Mouse (Mus musculus) monocyte, adult 2 months (primary cell): ENCODE data around the gene Gng3.
"Not testable (repeated sequence)": the region's sequence is repeated elsewhere in the genome, so short reads cannot be mapped to it uniquely, and the experiment has no call there.

Experiments used
- DNase-seq, 2 experiments: peaks; one replicate each; pipeline ENCODE4 v3.0.0; 2022; ENCODE audit warnings: low spot score in 2 of 2, low read depth in 1 of 2

Gene Gng3

DNA sequence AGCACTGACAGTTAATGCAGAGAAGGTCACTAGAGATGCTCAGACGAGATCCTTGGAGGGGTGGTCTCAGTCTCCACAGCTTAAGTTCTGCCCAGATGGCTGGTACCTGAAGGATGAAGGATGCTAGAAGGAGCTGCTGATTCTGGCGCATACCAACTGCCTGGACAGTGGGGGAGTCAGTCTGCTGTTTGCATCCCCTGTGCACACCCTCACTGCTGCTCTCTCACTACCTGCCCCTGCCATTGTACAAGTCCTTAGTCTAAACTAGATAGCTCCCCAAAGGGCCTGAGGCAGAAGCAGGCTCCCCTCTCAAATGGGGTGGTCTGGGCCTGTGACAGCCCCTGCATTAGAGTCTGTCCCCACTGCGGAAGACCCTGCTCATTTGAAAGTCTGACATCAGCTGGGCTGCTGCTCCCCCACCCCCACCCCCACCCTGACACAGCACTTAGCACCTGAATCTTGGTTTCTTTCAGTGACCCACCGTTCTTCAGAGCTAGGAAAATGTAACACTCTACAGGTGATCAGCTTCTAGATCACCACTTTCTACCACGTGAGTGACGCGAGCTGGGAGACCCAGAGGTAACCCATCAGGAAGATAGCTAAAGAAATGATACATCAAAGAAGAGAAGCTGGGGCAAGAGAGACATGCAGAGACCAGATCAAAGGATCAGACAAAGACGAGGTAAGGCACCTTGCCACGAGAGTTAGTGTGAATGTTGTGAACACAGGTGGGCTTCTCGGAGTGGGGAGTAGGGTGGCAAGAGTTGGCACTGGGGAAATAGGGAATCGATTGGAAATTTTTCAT, at the start of gene Gng3:
TSS of gene Gng3 (minus strand) at position 92 of the 805 bp plus-strand sequence.
- DNase-seq: no peak

DNA sequence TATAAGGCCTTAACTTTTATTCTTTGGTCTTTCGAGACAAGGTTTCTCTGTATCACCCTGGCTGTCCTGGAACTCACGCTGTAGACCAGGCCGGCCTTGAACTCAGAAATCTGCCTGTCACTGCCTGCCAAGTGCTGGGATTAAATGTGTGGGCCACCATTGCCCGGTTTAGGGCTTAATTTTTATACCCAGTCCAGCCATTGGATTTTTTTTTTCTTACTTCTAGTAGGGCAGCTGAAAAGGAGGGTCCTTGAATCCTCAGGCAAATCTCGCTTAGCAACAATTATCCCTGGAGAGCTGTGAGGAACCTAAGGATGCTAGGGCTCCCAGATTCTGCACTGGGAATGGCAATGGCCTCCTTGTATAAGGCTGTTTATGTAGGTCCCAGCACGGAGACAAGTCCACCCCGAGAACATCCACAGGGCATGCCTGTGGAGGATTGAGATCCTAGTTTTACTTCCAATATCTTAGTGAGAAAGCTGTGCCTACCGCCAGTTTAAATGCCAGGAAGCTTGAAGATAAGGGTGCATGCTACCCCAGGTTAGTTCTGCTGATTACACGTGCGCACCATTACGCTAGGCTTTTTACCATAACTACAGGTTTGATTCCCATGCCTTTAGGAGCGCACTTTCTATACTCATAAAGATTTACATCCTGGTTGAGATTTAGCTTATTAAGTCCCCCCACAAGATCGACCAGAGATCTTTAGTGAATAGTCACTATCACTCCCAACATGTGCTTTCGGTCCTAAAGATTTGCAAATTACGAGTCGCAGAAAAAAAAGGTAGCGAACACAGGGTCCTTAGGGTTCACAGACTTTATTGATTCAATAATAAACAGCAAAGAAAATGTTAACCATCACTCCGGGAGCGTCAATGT, 48.8 kb upstream of the Gng3 start:
- DNase-seq: no peak

DNA sequence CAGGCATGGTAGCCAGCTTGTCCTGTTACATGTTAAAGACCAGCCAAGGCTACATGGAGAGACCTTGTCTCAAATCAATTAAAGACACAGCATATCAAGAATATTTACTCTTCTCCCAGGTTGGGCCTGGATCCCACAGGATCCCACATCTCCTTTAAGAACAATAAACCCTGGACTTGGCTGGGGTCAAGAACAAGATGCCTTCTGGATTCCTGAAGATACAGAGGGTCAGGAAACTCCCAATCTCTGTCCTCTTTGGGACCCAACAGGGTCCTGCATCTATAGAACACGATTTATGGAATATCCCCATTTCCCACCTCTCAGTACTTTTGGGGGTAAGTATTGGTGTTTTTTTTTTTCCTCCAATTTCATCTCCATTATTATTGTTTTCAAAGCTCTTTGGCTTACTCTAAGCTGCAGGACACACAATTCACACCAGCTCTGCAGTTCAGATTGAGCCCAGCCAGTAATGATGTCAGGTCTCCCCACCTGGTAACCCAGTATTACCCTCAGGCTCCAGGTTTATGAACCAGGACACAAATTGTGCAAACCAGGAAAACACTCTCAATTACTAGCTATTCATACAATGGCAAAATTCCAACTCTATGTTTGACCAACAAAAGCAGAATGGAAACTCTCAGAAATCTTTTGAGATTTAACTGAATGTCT, 48.1 kb upstream of the Gng3 start:
- no peak for DNase-seq

DNA sequence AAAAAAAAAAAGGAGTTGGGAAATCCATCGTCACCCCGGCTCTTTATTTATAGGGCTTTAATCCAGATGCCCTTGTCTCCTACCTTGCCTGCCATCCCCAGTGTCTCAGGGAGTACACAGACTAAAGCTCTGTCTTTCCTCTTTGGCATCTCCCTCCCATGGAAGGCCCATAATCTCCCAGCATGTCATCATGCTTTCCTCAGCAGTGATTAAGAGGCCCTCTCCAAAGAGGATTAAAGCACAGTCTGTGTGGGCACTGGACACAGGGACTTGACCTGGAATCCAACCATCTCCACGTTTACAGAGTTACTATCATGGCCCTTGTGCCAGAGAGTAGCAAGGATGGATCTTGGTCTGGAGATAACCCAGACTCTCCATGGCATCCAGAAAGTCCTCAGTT, 44.6 kb upstream of the Gng3 start, which contains the start of the genes Lbhd1 and Gm49403:
TSS of gene Lbhd1 (plus strand) at position 117 of the 400 bp plus-strand sequence.
TSS of gene Gm49403 (plus strand) at position 315 of the 400 bp plus-strand sequence.
- no peak for DNase-seq

DNA sequence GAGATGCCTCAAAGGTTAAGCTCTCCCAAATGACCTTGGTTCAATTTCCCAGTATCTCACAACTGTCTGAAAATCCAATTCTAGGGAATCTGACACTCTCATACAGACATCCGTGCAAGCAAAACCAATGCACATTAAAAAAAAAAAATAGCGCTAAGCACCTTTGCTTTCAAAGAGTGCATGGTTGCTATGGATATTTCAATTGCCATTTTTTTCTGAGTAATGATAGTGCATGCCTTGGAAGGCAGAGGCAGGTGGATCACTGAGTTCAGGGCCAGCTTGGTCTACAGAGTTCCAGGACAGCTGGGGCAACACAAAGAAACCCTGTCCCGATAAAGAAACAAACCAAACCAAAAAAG, 42.0 kb upstream of the Gng3 start:
- DNase-seq: no peak

DNA sequence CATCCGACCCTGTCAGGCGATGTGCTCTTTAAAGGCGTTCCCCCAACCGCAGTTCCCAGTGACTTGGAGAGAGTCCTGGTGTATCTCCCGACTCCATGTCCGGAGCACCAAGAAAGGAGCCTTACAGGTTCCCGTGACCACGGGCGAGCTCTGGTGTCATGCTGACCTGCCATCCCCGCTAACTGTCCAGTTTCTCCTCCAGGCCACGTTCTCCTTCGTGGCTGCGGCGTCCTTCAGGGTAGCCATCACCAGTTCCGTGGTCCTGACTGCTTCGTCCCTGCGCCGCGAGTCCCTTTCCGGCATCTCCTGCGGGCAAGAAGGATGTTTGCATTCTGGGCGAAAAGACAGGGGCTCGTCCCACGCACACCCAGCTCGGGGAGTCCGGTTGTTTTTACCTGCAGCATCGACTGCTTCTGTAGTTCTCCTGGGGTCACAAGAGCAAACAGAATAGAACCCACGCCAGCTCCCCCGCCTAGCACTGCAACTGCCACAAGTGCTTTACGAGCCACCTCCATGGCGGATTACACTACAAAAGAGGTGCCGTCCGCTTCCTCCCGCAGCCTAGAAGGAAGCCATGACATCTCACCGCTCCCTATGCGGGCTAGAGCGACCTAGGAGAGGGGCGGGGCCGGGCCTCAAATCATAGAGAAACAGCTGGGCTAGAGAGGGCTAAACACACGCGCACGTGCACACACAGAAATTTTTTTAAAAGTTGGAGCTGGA, 41.5 kb upstream of the Gng3 start, which contains the start of gene Uqcc3:
TSS of gene Uqcc3 (minus strand) at position 613 of the 723 bp plus-strand sequence.
- DNase-seq: peak; percentile 72 to 85

DNA sequence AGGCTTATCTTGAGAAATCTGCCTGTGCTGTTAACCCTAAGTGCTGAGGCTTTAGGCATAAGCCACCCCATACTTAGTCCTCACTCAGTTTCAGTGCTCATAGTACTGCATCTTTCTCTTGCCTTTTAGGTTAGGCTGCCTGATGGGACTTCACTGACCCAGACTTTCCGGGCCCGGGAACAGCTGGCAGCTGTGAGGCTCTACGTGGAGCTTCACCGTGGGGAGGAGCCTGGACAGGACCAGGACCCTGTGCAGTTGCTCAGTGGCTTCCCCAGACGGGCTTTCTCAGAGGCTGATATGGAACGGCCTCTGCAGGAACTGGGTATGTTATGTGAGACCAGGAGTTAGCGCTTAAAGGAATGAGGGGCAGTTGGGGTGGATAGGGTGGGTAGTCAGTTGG, 36.0 kb upstream of the Gng3 start:
- no peak for DNase-seq

DNA sequence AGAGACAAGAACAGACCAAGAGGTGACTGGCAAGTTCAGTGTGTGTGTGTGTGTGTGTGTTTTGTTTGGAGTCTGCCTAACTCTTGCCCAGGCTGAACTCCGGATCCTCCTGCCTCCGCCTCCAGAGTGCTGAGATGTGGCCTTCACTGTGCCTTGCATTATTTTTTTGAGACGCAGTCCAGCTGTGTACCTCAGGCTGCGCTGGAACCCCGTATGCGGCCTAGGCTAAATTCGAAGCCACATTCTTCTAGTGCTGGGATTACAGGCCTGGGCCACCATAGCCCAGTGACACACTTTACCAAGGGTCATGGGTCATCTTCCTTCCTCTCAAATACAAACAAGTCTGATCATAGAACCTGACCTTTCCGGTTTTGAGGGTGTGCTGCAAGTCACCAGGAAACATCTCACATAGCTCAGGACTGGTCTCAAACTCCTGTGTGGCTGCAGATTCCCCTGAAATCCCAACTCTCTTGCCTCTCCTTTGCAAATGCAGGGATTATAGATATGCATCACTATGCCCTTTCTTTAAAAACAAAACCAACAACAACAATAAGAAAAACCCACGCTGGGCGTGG, 33.4 kb upstream of the Gng3 start:
- DNase-seq: no peak

DNA sequence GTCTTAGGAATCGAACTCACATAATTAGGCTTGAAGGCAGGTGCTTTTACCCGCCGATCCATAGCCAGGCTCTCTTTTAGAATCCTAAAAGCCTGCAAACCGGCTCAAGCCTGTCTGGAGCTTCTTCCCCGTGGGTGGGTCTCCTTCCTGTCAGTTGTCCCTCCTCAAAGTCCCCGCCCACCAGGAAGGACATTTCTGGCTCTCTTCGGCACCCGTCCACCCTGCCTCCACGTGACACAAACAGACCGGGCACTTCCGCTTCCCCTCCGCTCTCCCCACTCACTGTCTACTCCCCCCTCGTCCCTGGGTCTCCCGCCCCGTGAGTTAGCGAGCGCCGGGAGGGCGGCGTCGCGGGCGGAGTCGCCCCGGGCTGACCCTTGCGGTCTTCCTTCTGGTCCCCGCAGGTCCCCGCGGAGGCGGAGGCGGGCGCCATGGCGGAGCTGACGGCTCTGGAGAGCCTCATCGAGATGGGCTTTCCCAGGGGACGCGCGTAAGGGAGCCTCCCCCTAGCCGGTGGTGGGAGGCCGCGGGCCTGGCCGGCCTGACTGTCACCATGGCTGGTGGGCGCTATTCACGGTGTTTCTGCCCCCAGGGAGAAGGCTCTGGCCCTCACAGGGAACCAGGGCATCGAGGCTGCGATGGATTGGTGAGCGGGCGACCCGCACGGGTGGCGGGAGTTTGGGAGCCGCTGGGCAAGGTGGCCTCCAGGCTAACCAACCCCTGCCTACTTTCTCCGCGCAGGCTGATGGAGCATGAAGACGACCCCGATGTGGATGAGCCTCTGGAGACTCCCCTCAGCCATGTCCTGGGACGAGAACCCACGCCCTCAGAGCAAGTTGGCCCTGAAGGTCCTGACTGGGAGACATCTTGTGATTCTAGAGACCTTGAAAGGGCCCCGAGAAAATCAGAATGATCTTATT, 32.5 kb upstream of the Gng3 start, which contains the start of gene Ubxn1:
TSS of gene Ubxn1 (plus strand) at position 230 of the 920 bp plus-strand sequence.
- DNase-seq: peak; percentile 93 to 94

DNA sequence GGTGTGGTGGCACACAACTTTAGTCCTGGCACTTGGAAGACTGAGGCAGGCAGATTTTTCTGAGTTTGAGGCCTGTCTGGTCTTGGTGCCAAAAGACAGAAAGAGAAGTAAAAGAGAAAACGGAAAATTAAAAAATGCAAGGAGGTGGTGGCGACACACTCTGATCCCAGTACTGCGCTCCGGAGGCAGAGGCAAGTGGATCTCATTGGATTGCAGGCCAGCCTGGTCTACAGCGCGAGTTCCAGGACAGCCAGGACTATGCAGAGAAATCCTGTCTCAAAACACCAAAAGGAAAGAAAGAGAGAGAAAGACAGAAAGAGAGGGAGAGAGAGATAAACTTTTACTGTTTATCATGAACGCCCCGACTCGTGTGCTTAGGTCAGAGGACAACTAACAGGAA, 31.8 kb upstream of the Gng3 start:
- DNase-seq: no peak

DNA sequence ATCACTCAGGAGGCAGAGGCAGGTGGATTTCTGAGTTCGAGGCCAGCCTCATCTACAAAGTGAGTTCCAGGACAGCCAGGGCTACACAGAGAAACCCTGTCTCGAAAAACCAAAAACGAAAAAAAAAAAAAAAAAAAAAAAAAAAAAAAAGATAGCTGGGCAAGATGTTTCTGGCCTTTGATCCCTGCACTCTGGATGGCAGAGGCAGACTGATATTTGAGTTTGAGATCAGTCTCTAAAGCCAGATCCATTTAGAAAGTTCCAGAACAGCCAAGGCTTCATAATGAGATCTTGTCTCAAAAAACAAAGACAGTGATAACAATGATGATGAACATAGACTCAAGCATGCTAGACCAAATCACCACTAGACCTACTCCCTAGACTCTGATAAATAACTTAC, 31.4 kb upstream of the Gng3 start:
- DNase-seq: not testable (repeated sequence)

DNA sequence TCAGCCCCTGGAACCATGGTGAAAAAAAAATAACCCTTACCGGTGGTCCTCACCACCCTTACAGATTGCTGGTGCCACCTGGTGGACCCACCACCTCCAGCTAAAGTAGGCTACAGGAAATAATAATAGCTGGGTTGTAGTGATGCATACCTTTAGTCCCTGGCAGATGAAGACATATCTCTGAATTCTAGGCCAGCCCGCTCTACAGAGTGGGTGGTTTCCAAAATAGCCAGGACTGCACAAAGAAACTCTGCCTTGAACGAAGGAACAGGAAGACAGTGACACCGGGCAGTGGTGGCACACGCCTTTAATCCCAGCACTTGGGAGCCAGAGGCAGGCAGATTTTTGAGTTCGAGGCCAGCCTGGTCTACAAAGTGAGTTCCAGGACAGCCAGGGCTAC, 25.3 kb upstream of the Gng3 start:
- no peak for DNase-seq

DNA sequence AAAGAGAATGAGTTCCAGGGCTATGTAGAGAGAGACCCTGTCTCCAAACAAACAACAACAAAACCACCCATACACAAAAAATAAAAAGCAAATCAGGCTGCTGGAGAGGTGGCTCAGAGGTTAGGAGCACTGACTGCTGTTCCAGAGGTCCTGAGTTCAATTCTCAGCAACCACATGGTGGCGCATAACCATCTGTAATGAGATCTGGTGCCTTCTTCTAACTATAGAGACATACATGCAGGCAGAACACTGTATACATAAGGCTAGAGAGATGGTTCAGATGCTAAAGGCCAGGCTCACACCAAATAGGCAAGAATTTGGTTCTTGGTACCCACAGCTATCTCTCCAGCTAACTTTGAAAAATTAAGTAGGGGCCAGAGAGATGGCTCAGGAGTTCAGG, 20.0 kb upstream of the Gng3 start:
- no peak for DNase-seq

DNA sequence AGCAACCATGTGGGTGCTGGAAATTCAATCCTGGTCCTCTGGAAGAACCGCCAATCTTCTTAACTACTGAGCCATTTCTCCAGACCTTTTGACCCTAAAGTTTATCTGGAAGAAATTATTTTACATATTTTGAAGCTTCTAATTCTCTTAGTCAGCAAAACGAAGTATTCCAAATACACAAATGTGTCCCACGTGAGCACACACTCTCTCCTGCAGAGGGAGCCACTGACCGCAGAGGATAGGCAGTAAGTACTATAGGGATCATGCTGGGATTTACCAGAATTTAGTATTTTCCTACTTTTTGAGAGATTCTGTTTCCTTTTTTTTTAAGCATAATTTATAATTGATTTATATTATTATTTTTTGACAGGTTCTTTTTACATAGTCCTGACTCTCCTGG, 18.7 kb upstream of the Gng3 start:
- no peak for DNase-seq

DNA sequence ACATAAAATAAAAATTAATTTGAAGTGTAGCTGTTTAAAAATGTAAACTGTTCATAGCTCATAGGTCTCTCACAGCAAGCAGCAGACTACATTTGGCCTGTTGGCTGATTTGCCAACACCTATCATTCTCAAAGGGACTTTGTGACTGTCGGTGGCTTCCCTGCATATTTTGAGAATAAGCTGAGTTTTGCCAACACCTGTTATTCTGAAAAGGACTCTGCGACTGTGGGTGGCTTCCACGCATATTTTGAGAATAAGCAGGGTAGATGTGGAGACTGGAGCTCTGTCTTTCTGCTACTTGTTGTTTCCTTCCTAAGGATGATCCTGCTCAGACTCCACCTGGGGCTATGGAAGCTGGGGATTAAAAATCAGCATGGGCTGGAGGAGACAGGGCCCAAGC, 14.1 kb upstream of the Gng3 start:
- no peak for DNase-seq

DNA sequence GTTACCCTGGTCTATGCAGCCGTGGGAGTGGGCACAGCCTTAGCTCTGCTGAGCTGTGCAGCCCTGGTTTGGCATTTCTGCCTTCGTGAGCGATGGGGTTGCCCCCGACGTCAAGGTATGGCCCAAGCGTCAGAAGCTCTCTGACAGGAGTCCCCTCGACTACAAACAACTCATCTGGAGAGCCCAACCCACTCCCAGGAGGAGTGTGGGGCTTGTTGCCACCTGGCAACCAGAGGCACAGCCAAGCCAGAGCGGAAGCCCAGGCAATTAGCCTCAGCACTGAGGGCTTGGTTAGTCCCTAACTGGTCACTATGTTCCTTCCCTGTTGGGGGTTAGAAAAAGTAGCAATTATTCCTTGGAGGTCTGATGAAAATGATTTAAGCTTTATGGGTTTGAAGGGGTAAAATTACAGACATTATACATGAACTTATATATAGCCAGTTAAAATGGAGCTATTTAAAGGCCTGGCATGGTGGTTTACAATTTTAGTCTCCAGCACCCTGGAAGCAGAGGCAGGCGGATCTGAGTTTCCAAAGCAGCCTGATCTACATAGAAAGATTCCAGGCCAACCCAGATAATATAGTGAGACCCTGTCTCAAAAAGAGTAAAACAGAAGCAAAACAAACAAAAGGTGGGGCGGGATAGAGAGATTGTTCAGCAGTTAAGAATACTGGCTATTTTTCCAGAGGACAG, 13.4 kb upstream of the Gng3 start:
- DNase-seq: no peak

DNA sequence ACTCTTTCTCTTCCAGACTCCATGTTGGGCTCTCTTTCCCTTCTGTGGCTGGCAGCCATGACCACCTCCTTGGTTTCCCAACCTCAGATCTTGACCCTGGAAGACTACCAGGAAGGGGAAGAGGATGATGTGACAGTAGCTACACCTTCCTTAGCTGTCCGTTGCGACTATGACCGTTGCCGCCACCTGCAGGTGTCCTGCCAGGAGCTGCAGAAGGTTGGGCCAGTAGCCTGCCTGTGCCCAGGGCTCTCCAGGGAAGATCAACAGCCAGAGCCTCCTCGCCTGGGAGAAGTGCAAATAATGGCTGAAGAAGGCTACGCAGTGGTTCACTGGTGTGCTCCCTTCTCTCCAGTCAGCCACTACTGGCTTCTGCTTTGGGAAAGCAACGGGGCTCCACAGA, 12.6 kb upstream of the Gng3 start:
- no peak for DNase-seq

DNA sequence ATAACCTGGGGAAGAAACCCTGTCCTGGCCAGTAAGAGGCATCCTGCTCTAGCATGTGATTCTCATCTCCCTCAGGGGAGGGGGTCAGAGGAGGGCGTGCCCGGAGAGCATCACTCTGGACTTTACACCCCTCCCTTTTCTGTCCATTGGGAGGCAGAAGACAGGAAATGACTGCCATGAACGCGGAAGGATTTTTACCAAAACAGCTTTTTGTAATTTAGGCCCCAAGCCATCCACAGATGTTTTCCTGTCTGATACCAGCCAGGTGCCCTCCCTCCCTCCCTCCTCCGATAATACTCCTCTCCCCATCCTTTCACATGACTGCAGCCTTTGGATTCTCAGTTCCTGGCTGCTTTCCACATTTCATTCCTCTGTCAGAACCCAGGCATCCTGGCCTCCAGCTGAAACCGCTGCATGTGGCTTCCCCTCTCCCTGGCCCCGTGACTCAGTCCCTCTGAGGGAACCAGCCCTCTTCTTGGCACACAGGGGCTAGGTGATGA, 11.5 kb upstream of the Gng3 start, which contains the start of gene Lrrn4cl:
TSS of gene Lrrn4cl (plus strand) at position 367 of the 500 bp plus-strand sequence.
- DNase-seq: no peak
